Comparison of ENCODE assay signal across 24 mouse cellular contexts in genomic region chr6:108928981-108929380, GRCm38 (mm10).
DNase-seq lines count a peak whose midpoint lies in the region; TF ChIP-seq lines count a peak whose summit lies in the region.
"Had no signal": no experiment of that assay in that cellular context is flagged by ENCODE, and none has a peak within 500 bp of the region (broad histone marks: within the 10 kb centered on the region; RNA-seq: fewer than 3 reads in every experiment).

No protein-coding gene starts in this region.

- H3K4me3 ChIP-seq in gastrocnemius, adult 2 months = no peak overlapping the region
- H3K4me3 ChIP-seq: forebrain, embryonic 10.5 days; hindbrain, embryonic 10.5 days; layer of hippocampus, adult 2 months; megakaryocyte, embryonic 14.5 days; midbrain, embryonic 15.5 days; myocyte had no signal

- DNase-seq in gastrocnemius, adult 2 months = no peak
- no peak for DNase-seq in gastrocnemius, postnatal 25 days
- DNase-seq in right cerebral cortex, adult 18-20 months = peak; percentile 40
- DNase-seq in right cerebral cortex, postnatal 4 days = no peak
- peak; percentile 62 for DNase-seq in fibroblast of lung, adult 2 months (ENCODE audit: low read depth)
- peak; percentile 11 to 26 for DNase-seq in right cerebral cortex, postnatal 36 days (ENCODE audit: low spot score in 2 of 2)
- no peak for DNase-seq in embryo, embryonic 10 days (ENCODE audit: low spot score)
- DNase-seq: cerebellum, adult 11-12 months; cerebellum, postnatal 14 days; embryo, embryonic 11 days; forebrain, postnatal 0 days; gastrocnemius, postnatal 36 days; kidney, adult 2 months; kidney, postnatal 10 days; liver; lung, postnatal 10 days; spleen, adult 18-20 months; thymus, postnatal 36 days had no signal

- no peak for TF ChIP-seq CTCF in gastrocnemius, adult 2 months (IDR thresholded peaks at IDR 0.05)

- H3K27ac ChIP-seq in gastrocnemius, adult 2 months = peak overlapping the region; percentile 79
- H3K27ac ChIP-seq: forebrain, embryonic 10.5 days; hindbrain, embryonic 10.5 days; layer of hippocampus, adult 2 months; midbrain, embryonic 15.5 days had no signal

- intact Hi-C loops in gastrocnemius, adult 2 months (cut with DNase I) = no loop called here

Comparison
In these comparisons a context has a peak if more than half of its experiments do, and no peak if none do; other contexts are left out.
1. DNase-seq: peak in right cerebral cortex, adult 18-20 months (single experiment), fibroblast of lung, adult 2 months (single experiment) and right cerebral cortex, postnatal 36 days (2 of 2); none in gastrocnemius, adult 2 months (single experiment), gastrocnemius, postnatal 25 days (single experiment), right cerebral cortex, postnatal 4 days (single experiment) and embryo, embryonic 10 days (single experiment).